Mouse (Mus musculus): ENCODE measurements around the gene Akap12.

- no peak for TF ChIP-seq CTCF (IDR thresholded peaks at IDR 0.05; ENCODE audit: low read depth, low read length)
- no peak for TF ChIP-seq POLR2A (IDR thresholded peaks at IDR 0.05; ENCODE audit: insufficient read depth, low read length)
Measured at GRCm38 (mm10) chr10:4289171-4289570, 23.0 kb downstream of the Akap12 start.
